In genomic region chr6:91665990-91666700, GRCm38 (mm10) we compare ENCODE assay signal across 19 mouse cellular contexts.
"Had no signal": no experiment of that assay in that cellular context is flagged by ENCODE, and none has a peak within 500 bp of the region (broad histone marks: within the 10 kb centered on the region; RNA-seq: fewer than 3 reads in every experiment).

No protein-coding gene starts in this region.

- H3K4me3 ChIP-seq: layer of hippocampus, adult 2 months; limb, embryonic 10.5 days; limb, embryonic 13.5 days; liver, embryonic 13.5 days; midbrain, embryonic 15.5 days; neural tube, embryonic 12.5 days; neural tube, embryonic 15.5 days had no signal

- H3K27me3 ChIP-seq: limb, embryonic 13.5 days; liver, embryonic 13.5 days; midbrain, embryonic 15.5 days; neural tube, embryonic 12.5 days; neural tube, embryonic 15.5 days had no signal

- H3K4me1 ChIP-seq: liver, embryonic 13.5 days; midbrain, embryonic 15.5 days; neural tube, embryonic 15.5 days had no signal

- H3K9ac ChIP-seq: limb, embryonic 13.5 days; liver, embryonic 13.5 days; lung, embryonic 14.5 days; midbrain, embryonic 15.5 days; neural tube, embryonic 12.5 days; neural tube, embryonic 15.5 days had no signal

- ATAC-seq: midbrain, embryonic 15.5 days had no signal

- H3K36me3 ChIP-seq: limb, embryonic 10.5 days; limb, embryonic 13.5 days; liver, embryonic 13.5 days; midbrain, embryonic 15.5 days; neural tube, embryonic 12.5 days; neural tube, embryonic 15.5 days had no signal

- DNase-seq: kidney, adult 18-20 months; layer of hippocampus, adult 9-11 months; liver; liver, embryonic 13.5 days; lung, embryonic 14.5 days; lung, postnatal 10 days; lung, postnatal 36 days; right cerebral cortex, adult 18-20 months; right cerebral cortex, postnatal 14 days; right cerebral cortex, postnatal 4 days; thymus, postnatal 25 days had no signal

- H3K27ac ChIP-seq: kidney, postnatal 0 days; layer of hippocampus, adult 2 months; limb, embryonic 10.5 days; limb, embryonic 13.5 days; liver, embryonic 13.5 days; midbrain, embryonic 15.5 days; neural tube, embryonic 12.5 days; neural tube, embryonic 15.5 days had no signal

- H3K9me3 ChIP-seq: limb, embryonic 10.5 days; limb, embryonic 13.5 days; liver, embryonic 13.5 days; midbrain, embryonic 15.5 days; neural tube, embryonic 12.5 days; neural tube, embryonic 15.5 days had no signal

- H3K4me2 ChIP-seq: limb, embryonic 13.5 days; liver, embryonic 13.5 days; lung, embryonic 14.5 days; midbrain, embryonic 11.5 days; midbrain, embryonic 15.5 days; neural tube, embryonic 12.5 days; neural tube, embryonic 15.5 days had no signal
